Mouse (Mus musculus): ENCODE results near the gene Myh10.

DNA sequence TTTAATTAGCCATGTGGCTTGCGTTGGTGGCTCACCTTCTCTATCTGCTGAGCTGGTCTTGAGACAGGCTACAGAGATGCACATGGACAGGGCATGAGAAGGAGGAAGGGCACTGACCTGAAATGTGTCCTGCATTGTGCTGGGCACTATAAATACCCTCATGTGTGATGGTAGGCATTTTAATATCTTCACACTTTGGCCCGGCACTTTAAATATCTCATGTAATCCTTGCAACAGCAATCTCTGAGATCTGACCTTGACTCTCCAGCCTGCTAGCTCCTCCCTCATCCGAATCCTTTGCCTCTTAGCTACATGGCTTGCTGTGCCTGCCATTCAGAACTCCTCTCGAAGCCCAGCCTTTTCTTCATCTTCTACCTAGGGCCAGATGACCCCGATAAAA is 5.4 kb upstream of the Myh10 start:
- TF ChIP-seq POLR2A (IDR thresholded peaks at IDR 0.05; ENCODE audit: borderline replicate concordance, extremely low read depth, insufficient read depth, insufficient read length, poor library complexity, severe bottlenecking) = no peak
- no peak for TF ChIP-seq CTCF (IDR thresholded peaks at IDR 0.05; ENCODE audit: borderline replicate concordance, extremely low read depth, insufficient read depth, insufficient read length)

Data from brain, embryonic 14.5 days (tissue).